Mouse (Mus musculus): ENCODE measurements around the gene Eif3i. TPM values are rescaled to one million over a fixed set of nuclear protein-coding genes. Genes with fewer than 3 reads are reported as not detected.

The Eif3i gene
- total and polyA plus RNA-seq, 3 experiments, result 116 to 185 (median 132) TPM

GRCm38 (mm10) chr4:129610026-129610425, 9.6 kb upstream of the Eif3i start:
- 73% methylated on average over 4 of the region's 4 CpGs for WGBS

GRCm38 (mm10) chr4:129609139-129609631, 8.7 kb upstream of the Eif3i start:
- Histone ChIP-seq H3K9ac (ENCODE audit: low read depth, low read length) (no peak overlapping the region), H3K4me1 (ENCODE audit: control insufficient read depth, insufficient read depth, low read length) (no peaks in the 10 kb centered on the region; the same call in 1 of the 2 replicates), H3K79me2 (replicated peaks; ENCODE audit: control insufficient read depth, insufficient read depth, low read length) (no peaks in the 10 kb centered on the region), H3K27ac (no peak overlapping the region), H3K27me3 (ENCODE audit: control insufficient read depth, insufficient read depth, low read length) (no peaks in the 10 kb centered on the region), H3K4me3 (no peak overlapping the region), H3K36me3 (ENCODE audit: control insufficient read depth, insufficient read depth, low read length) (no peaks in the 10 kb centered on the region)
- 75% methylated on average over 12 of the region's 12 CpGs for WGBS
- intact Hi-C loops (cut with DNase I), result loop anchor here (2.0 kb wide), 2 partner anchors 24 to 60 kb away; no protein-coding TSS in a partner anchor
- no peak for DNase-seq
- TF ChIP-seq EP300 (IDR thresholded peaks at IDR 0.05; ENCODE audit: insufficient read depth, low read depth, low read length) (no peak), POLR2A (IDR thresholded peaks at IDR 0.05; ENCODE audit: insufficient read depth, low read depth, low read length) (no peak), CTCF (IDR thresholded peaks at IDR 0.05) (no peak)

More at GRCm38 (mm10) chr4:129610026-129610425, 9.6 kb upstream of the Eif3i start:
- no peak for DNase-seq
- no peak overlapping the region for H3K27ac ChIP-seq
- no peak overlapping the region for H3K4me3 ChIP-seq
- TF ChIP-seq POLR2A (IDR thresholded peaks at IDR 0.05; ENCODE audit: insufficient read depth, low read depth, low read length) (no peak), CTCF (IDR thresholded peaks at IDR 0.05) (no peak), EP300 (IDR thresholded peaks at IDR 0.05; ENCODE audit: insufficient read depth, low read depth, low read length) (no peak)
- H3K9ac ChIP-seq (ENCODE audit: low read depth, low read length), result no peak overlapping the region
- intact Hi-C loops (cut with DNase I), result no loop called here
- H3K79me2 ChIP-seq (replicated peaks; ENCODE audit: control insufficient read depth, insufficient read depth, low read length), result no peaks in the 10 kb centered on the region
- H3K27me3 ChIP-seq (ENCODE audit: control insufficient read depth, insufficient read depth, low read length), result no peaks in the 10 kb centered on the region
- H3K4me1 ChIP-seq (ENCODE audit: control insufficient read depth, insufficient read depth, low read length), result no peaks in the 10 kb centered on the region; the same call in 1 of the 2 replicates
- H3K36me3 ChIP-seq (ENCODE audit: control insufficient read depth, insufficient read depth, low read length), result no peaks in the 10 kb centered on the region

DNA sequence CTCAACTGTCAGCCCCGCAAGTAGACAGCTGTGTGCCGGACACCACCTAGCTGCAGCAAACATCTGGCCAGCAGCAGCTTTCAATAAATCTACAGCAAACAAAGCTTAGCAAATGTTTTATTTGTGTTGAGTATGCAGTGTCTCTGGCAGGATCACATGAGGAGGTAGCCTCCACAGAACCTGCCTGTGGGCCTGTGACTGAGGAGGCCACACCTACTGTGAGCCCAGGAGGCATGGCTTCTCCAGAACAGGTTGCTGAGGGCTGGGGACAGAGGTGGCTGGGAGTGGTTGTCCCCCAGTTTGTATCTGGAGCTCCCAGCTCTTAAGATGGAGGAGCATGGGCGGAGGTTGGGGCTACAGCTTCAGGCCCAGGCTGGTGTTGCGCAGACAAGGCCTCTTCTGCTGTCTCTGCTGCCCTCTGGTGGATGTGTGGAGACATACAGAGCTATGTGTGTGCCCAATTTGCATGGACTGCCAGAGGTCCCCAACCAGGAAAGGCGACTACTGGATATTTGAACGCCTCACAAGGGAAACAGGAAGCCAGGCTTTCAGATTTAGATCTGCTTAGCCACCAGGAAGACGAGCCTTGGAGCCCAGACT, 8.1 kb upstream of the Eif3i start:
- H3K79me2 ChIP-seq (replicated peaks; ENCODE audit: control insufficient read depth, insufficient read depth, low read length), result no peaks in the 10 kb centered on the region
- H3K27ac ChIP-seq, result no peak overlapping the region
- H3K4me1 ChIP-seq (ENCODE audit: control insufficient read depth, insufficient read depth, low read length), result no peaks in the 10 kb centered on the region; the same call in 1 of the 2 replicates
- H3K9ac ChIP-seq (ENCODE audit: low read depth, low read length), result no peak overlapping the region
- peak; percentile 87 for TF ChIP-seq CTCF (IDR thresholded peaks at IDR 0.05)
- 0 out of 2 replicates have a peak, but pooled peaks have one; percentile 33 for TF ChIP-seq POLR2A (IDR thresholded peaks at IDR 0.05; ENCODE audit: insufficient read depth, low read depth, low read length)
- TF ChIP-seq EP300 (IDR thresholded peaks at IDR 0.05; ENCODE audit: insufficient read depth, low read depth, low read length), result peak; percentile 91
- DNase-seq, result peak; percentile 74 to 77
- intact Hi-C loops (cut with DNase I), result loop anchor here (2.0 kb wide), 2 partner anchors 24 to 60 kb away; no protein-coding TSS in a partner anchor
- no peaks in the 10 kb centered on the region for H3K36me3 ChIP-seq (ENCODE audit: control insufficient read depth, insufficient read depth, low read length)
- WGBS, result 33% methylated on average over 7 of the region's 7 CpGs
- H3K4me3 ChIP-seq, result no peak overlapping the region
- no peaks in the 10 kb centered on the region for H3K27me3 ChIP-seq (ENCODE audit: control insufficient read depth, insufficient read depth, low read length)

DNA sequence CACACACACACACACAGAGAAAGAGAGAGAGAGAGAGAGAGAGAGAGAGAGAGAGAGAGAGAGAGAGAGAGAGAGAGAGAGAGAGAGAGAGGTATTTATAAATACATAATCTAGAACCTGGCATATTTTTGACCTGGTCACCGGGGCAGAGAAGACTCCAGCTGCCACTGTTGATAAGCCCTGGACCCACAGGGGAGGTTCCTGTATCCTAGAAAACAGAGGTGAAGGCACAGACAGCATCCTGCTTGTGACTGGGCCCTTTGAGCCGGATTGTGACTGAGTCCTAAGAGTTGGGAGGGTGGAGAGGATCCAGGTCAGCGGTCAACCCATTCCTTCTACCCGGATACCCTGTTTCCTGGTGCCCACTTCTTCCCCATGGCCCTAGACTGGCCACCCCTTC, 11.6 kb downstream of the Eif3i start:
- no peak overlapping the region for H3K9ac ChIP-seq (ENCODE audit: low read depth, low read length)
- no peak overlapping the region for H3K27ac ChIP-seq
- intact Hi-C loops (cut with DNase I), result no loop called here
- DNase-seq, result no peak
- 52% methylated on average over 4 of the region's 4 CpGs for WGBS
- no peaks in the 10 kb centered on the region for H3K4me1 ChIP-seq (ENCODE audit: control insufficient read depth, insufficient read depth, low read length)
- no peaks in the 10 kb centered on the region for H3K36me3 ChIP-seq (ENCODE audit: control insufficient read depth, insufficient read depth, low read length)
- no peaks in the 10 kb centered on the region for H3K27me3 ChIP-seq (ENCODE audit: control insufficient read depth, insufficient read depth, low read length)
- H3K4me3 ChIP-seq, result no peak overlapping the region
- TF ChIP-seq EP300 (IDR thresholded peaks at IDR 0.05; ENCODE audit: insufficient read depth, low read depth, low read length), result no peak
- no peak for TF ChIP-seq CTCF (IDR thresholded peaks at IDR 0.05)
- no peak for TF ChIP-seq POLR2A (IDR thresholded peaks at IDR 0.05; ENCODE audit: insufficient read depth, low read depth, low read length)
- no peaks in the 10 kb centered on the region for H3K79me2 ChIP-seq (replicated peaks; ENCODE audit: control insufficient read depth, insufficient read depth, low read length)

DNA sequence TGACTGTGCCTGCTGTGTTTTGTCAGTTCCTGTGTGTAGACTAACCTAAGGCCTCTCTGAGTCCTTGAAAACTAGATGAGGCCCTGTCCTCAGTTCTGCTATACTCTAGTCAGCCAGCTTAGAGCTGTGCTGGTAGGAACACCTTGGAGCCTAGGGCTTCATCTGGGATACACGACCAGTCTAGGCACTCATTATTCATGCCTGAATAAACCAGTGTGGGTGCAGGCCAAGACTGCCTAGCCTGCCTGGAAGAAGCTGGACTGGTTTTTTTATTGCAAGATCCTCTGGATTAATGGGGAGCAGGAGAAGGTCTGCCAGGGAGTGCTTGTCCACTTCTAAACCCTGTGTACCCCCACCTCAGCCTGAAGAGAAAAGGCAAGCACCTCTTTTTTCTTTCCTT, 13.5 kb downstream of the Eif3i start:
- no peaks in the 10 kb centered on the region for H3K79me2 ChIP-seq (replicated peaks; ENCODE audit: control insufficient read depth, insufficient read depth, low read length)
- H3K27ac ChIP-seq, result no peak overlapping the region
- WGBS, result 76% methylated on average over 1 of the region's 1 CpGs
- H3K27me3 ChIP-seq (ENCODE audit: control insufficient read depth, insufficient read depth, low read length), result no peaks in the 10 kb centered on the region
- no peak overlapping the region for H3K9ac ChIP-seq (ENCODE audit: low read depth, low read length)
- H3K4me1 ChIP-seq (ENCODE audit: control insufficient read depth, insufficient read depth, low read length), result no peaks in the 10 kb centered on the region
- no peaks in the 10 kb centered on the region for H3K36me3 ChIP-seq (ENCODE audit: control insufficient read depth, insufficient read depth, low read length)
- intact Hi-C loops (cut with DNase I), result no loop called here
- no peak for TF ChIP-seq CTCF (IDR thresholded peaks at IDR 0.05)
- TF ChIP-seq POLR2A (IDR thresholded peaks at IDR 0.05; ENCODE audit: insufficient read depth, low read depth, low read length), result no peak
- no peak for TF ChIP-seq EP300 (IDR thresholded peaks at IDR 0.05; ENCODE audit: insufficient read depth, low read depth, low read length)
- H3K4me3 ChIP-seq, result no peak overlapping the region
- no peak for DNase-seq

- H3K4me1 ChIP-seq (ENCODE audit: control insufficient read depth, insufficient read depth, low read length), result no peaks in the 10 kb centered on the region
- no peaks in the 10 kb centered on the region for H3K36me3 ChIP-seq (ENCODE audit: control insufficient read depth, insufficient read depth, low read length)
- no peak overlapping the region for H3K9ac ChIP-seq (ENCODE audit: low read depth, low read length)
- intact Hi-C loops (cut with DNase I), result loop anchor here (2.0 kb wide), 1 partner anchor 23 kb away; no protein-coding TSS in a partner anchor
- no peak overlapping the region for H3K27ac ChIP-seq
- DNase-seq, result no peak
- no peak overlapping the region for H3K4me3 ChIP-seq
- WGBS, result 92% methylated on average over 9 of the region's 9 CpGs
- TF ChIP-seq EP300 (IDR thresholded peaks at IDR 0.05; ENCODE audit: insufficient read depth, low read depth, low read length), result no peak
- no peak for TF ChIP-seq POLR2A (IDR thresholded peaks at IDR 0.05; ENCODE audit: insufficient read depth, low read depth, low read length)
- no peak for TF ChIP-seq CTCF (IDR thresholded peaks at IDR 0.05)
- H3K79me2 ChIP-seq (replicated peaks; ENCODE audit: control insufficient read depth, insufficient read depth, low read length), result no peaks in the 10 kb centered on the region
- no peaks in the 10 kb centered on the region for H3K27me3 ChIP-seq (ENCODE audit: control insufficient read depth, insufficient read depth, low read length)
Measured at GRCm38 (mm10) chr4:129585773-129586172, 14.7 kb downstream of the Eif3i start.
